Mouse (Mus musculus): ENCODE measurements around the gene Pgr15l.

- no peak for TF ChIP-seq POLR2A (IDR thresholded peaks at IDR 0.05; ENCODE audit: insufficient read depth, low read depth, low read length)
- TF ChIP-seq CTCF (IDR thresholded peaks at IDR 0.05; ENCODE audit: insufficient read depth, low read depth, low read length) = no peak
Measured at GRCm38 (mm10) chrX:97027540-97027939, 44.9 kb upstream of the Pgr15l start.
